Mouse (Mus musculus) intestine, embryonic 15.5 days (tissue): ENCODE data around the gene Tmem86a. TPM values are rescaled to one million over a fixed set of nuclear protein-coding genes. Genes with fewer than 3 reads are reported as not detected.
A peak's percentile ranks its signal among the peaks of the same experiment; 100 is the strongest.

Experiments used
- ATAC-seq: fragments of 200-750 bp; cut with Nextera tagmentation; 2 replicates; pipeline ENCODE4 v1.8.0; 2017; ENCODE audit warnings: moderate TSS enrichment, moderate library complexity
- H3K27ac ChIP-seq: fragments of 300-500 bp; sonication (generic); 2 replicates; pipeline ENCODE4 v1.5.1; 2015; ENCODE audit warnings: mild to moderate bottlenecking, inconsistent platforms
- H3K27me3 ChIP-seq: fragments of 300-500 bp; sonication (generic); replicated peaks from 2 replicates; pipeline ENCODE4 v1.6.1; 2015; ENCODE audit warnings: inconsistent platforms
- H3K36me3 ChIP-seq: fragments of 300-500 bp; sonication (generic); 2 replicates; pipeline ENCODE4 v1.6.1; 2015; ENCODE audit warnings: inconsistent platforms
- H3K4me1 ChIP-seq: fragments of 300-500 bp; sonication (generic); replicated peaks from 2 replicates; pipeline ENCODE4 v1.6.1; 2015; ENCODE audit warnings: inconsistent platforms
- H3K4me2 ChIP-seq: fragments of 300-500 bp; sonication (generic); replicated peaks from 2 replicates; pipeline ENCODE4 v1.6.1; 2015; ENCODE audit warnings: mild to moderate bottlenecking, inconsistent platforms
- H3K4me3 ChIP-seq: fragments of 300-500 bp; sonication (generic); replicated peaks from 2 replicates; pipeline ENCODE4 v1.5.1; 2015; ENCODE audit warnings: inconsistent platforms
- H3K9ac ChIP-seq: fragments of 300-500 bp; sonication (generic); 2 replicates; pipeline ENCODE4 v1.6.1; 2015; ENCODE audit warnings: inconsistent platforms
- H3K9me3 ChIP-seq: fragments of 300-500 bp; sonication (generic); 2 replicates; pipeline ENCODE4 v1.6.1; 2016; ENCODE audit warnings: inconsistent platforms
- WGBS: fragments of 180-500 bp; shearing (Covaris S2); methylation state at CpG from one replicate; pipeline ENCODE4 v1.1.7; 2015; 5-methylcytosine and 5-hydroxymethylcytosine counted together
- polyA plus RNA-seq: library from polyadenylated mRNA; unstranded; fragments of >200 nt; fragmentation: Nextera tagmentation; extraction: Ambion mirVana; gene quantifications from 2 replicates; pipeline ENCODE4 v1.2.1, GENCODE M21; 2015

Gene Tmem86a
- polyA plus RNA-seq, 1 experiment from 2014 or later, result 48.8 TPM

DNA sequence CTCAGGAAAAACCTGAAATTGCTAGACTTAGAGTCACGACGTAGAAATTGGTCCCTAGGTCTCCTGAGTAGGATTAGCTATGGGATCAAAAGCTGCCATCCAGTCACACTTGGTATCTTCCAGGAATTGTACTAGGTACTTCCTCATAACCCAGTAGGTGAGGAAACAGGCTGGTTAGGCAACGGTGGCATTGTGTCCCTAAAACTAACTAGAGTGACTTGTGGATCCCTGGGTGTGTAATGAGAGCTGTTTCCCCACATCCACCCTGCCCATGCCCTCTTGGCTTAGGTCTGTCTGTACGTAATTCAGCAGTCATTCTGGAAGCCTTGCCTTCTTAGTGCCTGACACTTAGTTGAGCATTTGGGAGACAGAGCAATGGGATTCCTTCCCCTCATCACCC is 5.9 kb downstream of the Tmem86a start:
- peaks cover 16% of the 10 kb centered on the region for H3K4me1 ChIP-seq
- no peak overlapping the region for H3K9ac ChIP-seq
- no peaks in the 10 kb centered on the region for H3K27me3 ChIP-seq
- H3K27ac ChIP-seq, result no peak overlapping the region
- H3K4me3 ChIP-seq, result no peak overlapping the region
- no peak overlapping the region for H3K4me2 ChIP-seq
- H3K9me3 ChIP-seq, result no peaks in the 10 kb centered on the region
- H3K36me3 ChIP-seq, result 0 out of 2 replicates have a peak, but pooled peaks cover 8% of the 10 kb centered on the region
- ATAC-seq, result no peak
- 81% methylated on average over 4 of the region's 4 CpGs for WGBS

GRCm38 (mm10) chr7:47059339-47059738 is 8.9 kb downstream of the Tmem86a start:
- no peak overlapping the region for H3K4me2 ChIP-seq
- H3K9me3 ChIP-seq, result no peaks in the 10 kb centered on the region
- peak; percentile 78 for ATAC-seq
- H3K4me1 ChIP-seq, result no peaks in the 10 kb centered on the region
- no peaks in the 10 kb centered on the region for H3K36me3 ChIP-seq
- H3K9ac ChIP-seq, result no peak overlapping the region; the same call in 1 of the 2 replicates
- H3K4me3 ChIP-seq, result no peak overlapping the region
- H3K27me3 ChIP-seq, result no peaks in the 10 kb centered on the region
- WGBS, result 47% methylated on average over 7 of the region's 7 CpGs
- H3K27ac ChIP-seq, result peak overlapping the region; percentile 66

GRCm38 (mm10) chr7:47061560-47061959 is 11.2 kb downstream of the Tmem86a start:
- no peaks in the 10 kb centered on the region for H3K9me3 ChIP-seq
- WGBS, result 84% methylated on average over 5 of the region's 5 CpGs
- H3K4me2 ChIP-seq, result 0 out of 2 replicates have a peak overlapping the region, but pooled peaks have one; percentile 36
- no peak overlapping the region for H3K4me3 ChIP-seq
- ATAC-seq, result no peak
- H3K27me3 ChIP-seq, result no peaks in the 10 kb centered on the region
- no peaks in the 10 kb centered on the region for H3K36me3 ChIP-seq
- no peak overlapping the region for H3K27ac ChIP-seq
- no peaks in the 10 kb centered on the region for H3K4me1 ChIP-seq
- no peak overlapping the region for H3K9ac ChIP-seq

- no peak overlapping the region for H3K4me2 ChIP-seq
- no peaks in the 10 kb centered on the region for H3K36me3 ChIP-seq
- no peak for ATAC-seq
- H3K27me3 ChIP-seq, result no peaks in the 10 kb centered on the region
- H3K4me3 ChIP-seq, result no peak overlapping the region
- no peaks in the 10 kb centered on the region for H3K4me1 ChIP-seq
- WGBS, result 81% methylated on average over 3 of the region's 3 CpGs
- H3K27ac ChIP-seq, result no peak overlapping the region
- no peak overlapping the region for H3K9ac ChIP-seq
- H3K9me3 ChIP-seq, result no peaks in the 10 kb centered on the region
These were observed 16.5 kb downstream of the Tmem86a start for GRCm38 (mm10) chr7:47066942-47067341.

GRCm38 (mm10) chr7:47067879-47068278 is 17.5 kb downstream of the Tmem86a start:
- H3K9ac ChIP-seq, result no peak overlapping the region
- no peaks in the 10 kb centered on the region for H3K9me3 ChIP-seq
- H3K4me1 ChIP-seq, result peaks cover 2% of the 10 kb centered on the region
- H3K36me3 ChIP-seq, result no peaks in the 10 kb centered on the region
- H3K27me3 ChIP-seq, result no peaks in the 10 kb centered on the region
- H3K4me3 ChIP-seq, result no peak overlapping the region
- H3K27ac ChIP-seq, result no peak overlapping the region
- H3K4me2 ChIP-seq, result no peak overlapping the region
- ATAC-seq, result no peak
- WGBS, result 66% methylated on average over 5 of the region's 5 CpGs

DNA sequence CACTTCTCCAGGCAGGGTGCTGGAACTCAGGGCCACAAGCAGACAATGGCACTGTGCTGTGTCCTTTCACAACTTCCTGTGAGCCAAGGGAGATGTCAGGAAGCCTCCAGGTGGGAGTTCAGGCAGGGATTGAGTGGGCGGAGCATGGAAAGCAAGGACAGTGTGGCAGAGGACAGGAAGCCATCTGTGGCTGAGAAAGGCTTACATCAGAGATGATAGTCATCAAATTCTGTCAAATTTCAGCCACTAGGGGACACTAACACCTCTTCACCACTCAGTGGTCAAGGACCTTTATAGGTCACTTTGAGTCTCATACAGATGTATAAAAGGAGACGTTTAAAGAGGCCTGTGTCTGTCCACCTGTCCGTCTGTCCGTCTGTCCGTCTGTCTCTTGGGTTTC is 22.1 kb downstream of the Tmem86a start:
- Histone ChIP-seq H3K27ac (no peak overlapping the region), H3K9ac (no peak overlapping the region), H3K4me3 (no peak overlapping the region), H3K36me3 (no peaks in the 10 kb centered on the region), H3K4me1 (peaks cover 16% of the 10 kb centered on the region), H3K27me3 (no peaks in the 10 kb centered on the region), H3K4me2 (no peak overlapping the region), H3K9me3 (no peaks in the 10 kb centered on the region)
- 76% methylated on average over 5 of the region's 5 CpGs for WGBS
- ATAC-seq, result no peak

DNA sequence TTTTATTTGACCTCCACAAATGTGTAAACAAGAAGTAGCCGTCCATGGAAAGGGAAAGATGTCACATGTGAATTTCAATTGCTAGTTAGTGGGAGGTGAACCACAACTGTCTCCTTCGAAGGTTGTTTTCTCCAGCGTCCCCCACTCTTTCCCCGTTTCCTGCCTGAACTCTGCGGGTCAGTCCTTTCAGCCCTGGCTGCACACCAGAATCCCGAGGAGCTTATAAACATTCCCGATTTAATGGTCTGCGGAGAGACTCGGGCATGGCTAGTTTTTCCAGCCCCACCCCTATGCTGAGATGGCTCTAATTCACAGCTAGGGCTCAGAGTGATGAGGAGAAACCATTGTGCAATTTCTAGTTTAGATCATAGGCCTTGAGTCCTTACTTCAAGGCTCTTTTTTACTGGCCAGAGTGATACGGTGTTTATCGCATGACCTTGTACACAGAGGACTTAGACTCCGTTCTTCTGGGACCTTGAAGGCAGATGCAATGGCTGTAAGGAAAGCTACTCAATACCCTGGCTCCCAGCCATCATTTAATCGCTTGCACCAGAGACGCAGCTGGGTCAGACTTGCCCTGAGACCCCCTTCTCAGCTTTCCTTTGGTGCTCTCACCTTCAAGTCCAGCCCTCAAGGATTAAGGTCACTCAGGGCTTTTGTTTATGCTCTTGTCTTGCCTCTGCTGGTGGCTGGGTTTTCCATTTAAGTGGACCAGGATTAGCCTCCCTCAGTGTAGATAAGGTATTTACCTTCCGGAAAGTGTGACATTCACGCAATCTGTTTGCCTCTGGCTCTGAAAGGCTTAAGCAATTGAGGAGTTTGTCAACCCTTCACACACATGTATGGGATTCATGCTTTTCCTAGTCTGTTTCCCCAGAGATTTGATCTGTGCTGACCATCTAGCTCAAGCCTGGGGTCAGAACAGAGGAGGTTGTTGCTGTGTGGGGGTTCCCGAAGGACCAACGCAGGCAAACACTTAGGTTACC is 23.4 kb downstream of the Tmem86a start:
- H3K36me3 ChIP-seq, result no peaks in the 10 kb centered on the region
- WGBS, result 32% methylated on average over 18 of the region's 18 CpGs
- H3K4me2 ChIP-seq, result no peak overlapping the region; the same call in 1 of the 2 replicates
- H3K27ac ChIP-seq, result peak overlapping the region; percentile 44; the same call in 1 of the 2 replicates
- peaks cover 16% of the 10 kb centered on the region for H3K4me1 ChIP-seq
- no peaks in the 10 kb centered on the region for H3K9me3 ChIP-seq
- peak; percentile 53 for ATAC-seq
- H3K4me3 ChIP-seq, result no peak overlapping the region
- H3K27me3 ChIP-seq, result no peaks in the 10 kb centered on the region
- no peak overlapping the region for H3K9ac ChIP-seq

DNA sequence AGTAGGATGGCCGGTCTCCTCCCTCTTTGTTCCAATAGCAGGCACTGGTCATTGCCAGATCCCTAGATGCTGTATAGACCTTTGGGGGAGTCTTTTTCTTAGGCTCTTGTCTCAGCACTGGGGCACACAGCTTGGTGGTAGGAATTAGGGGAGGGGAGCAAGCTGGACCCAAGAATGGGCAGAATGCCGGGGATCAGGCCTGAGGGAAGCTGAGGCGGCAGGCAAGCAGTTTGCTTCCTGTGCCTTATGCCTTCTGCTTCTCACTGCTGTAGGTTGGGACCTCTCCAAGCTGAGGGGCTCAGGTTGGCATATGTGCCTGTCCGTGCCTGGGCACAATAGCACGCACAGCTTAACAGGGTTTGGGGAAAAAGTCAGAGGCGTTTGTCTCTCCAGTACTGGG is 25.8 kb downstream of the Tmem86a start:
- 94% methylated on average over 6 of the region's 6 CpGs for WGBS
- H3K9ac ChIP-seq, result no peak overlapping the region
- peaks cover 20% of the 10 kb centered on the region for H3K4me1 ChIP-seq
- no peak overlapping the region for H3K4me3 ChIP-seq
- ATAC-seq, result no peak
- H3K27me3 ChIP-seq, result no peaks in the 10 kb centered on the region
- no peak overlapping the region for H3K27ac ChIP-seq
- no peaks in the 10 kb centered on the region for H3K9me3 ChIP-seq
- no peaks in the 10 kb centered on the region for H3K36me3 ChIP-seq
- no peak overlapping the region for H3K4me2 ChIP-seq

- Histone ChIP-seq H3K4me3 (no peak overlapping the region), H3K9ac (no peak overlapping the region), H3K36me3 (no peaks in the 10 kb centered on the region), H3K4me2 (no peak overlapping the region), H3K4me1 (peaks cover 20% of the 10 kb centered on the region), H3K27ac (no peak overlapping the region), H3K27me3 (no peaks in the 10 kb centered on the region), H3K9me3 (no peaks in the 10 kb centered on the region)
- no peak for ATAC-seq
- WGBS, result 75% methylated on average over 3 of the region's 3 CpGs
These were observed 26.3 kb downstream of the Tmem86a start for GRCm38 (mm10) chr7:47076729-47077128.

GRCm38 (mm10) chr7:47077451-47077850 is 27.1 kb downstream of the Tmem86a start:
- no peak for ATAC-seq
- Histone ChIP-seq H3K4me3 (no peak overlapping the region), H3K9me3 (no peaks in the 10 kb centered on the region), H3K4me1 (peaks cover 20% of the 10 kb centered on the region), H3K27me3 (no peaks in the 10 kb centered on the region), H3K9ac (no peak overlapping the region), H3K4me2 (no peak overlapping the region), H3K27ac (no peak overlapping the region), H3K36me3 (no peaks in the 10 kb centered on the region)
- 69% methylated on average over 8 of the region's 8 CpGs for WGBS

GRCm38 (mm10) chr7:47080868-47081267 is 30.5 kb downstream of the Tmem86a start:
- Histone ChIP-seq H3K4me1 (peaks cover 4% of the 10 kb centered on the region; the same call in 1 of the 2 replicates), H3K36me3 (no peaks in the 10 kb centered on the region), H3K9me3 (no peaks in the 10 kb centered on the region), H3K27me3 (no peaks in the 10 kb centered on the region), H3K4me2 (no peak overlapping the region), H3K27ac (no peak overlapping the region), H3K4me3 (no peak overlapping the region), H3K9ac (no peak overlapping the region)
- 0 out of 2 replicates have a peak, but pooled peaks have one; percentile 13 for ATAC-seq
- WGBS, result 57% methylated on average over 3 of the region's 3 CpGs

- Histone ChIP-seq H3K4me2 (no peak overlapping the region), H3K27ac (no peak overlapping the region), H3K9ac (no peak overlapping the region), H3K9me3 (no peaks in the 10 kb centered on the region), H3K4me3 (no peak overlapping the region), H3K4me1 (peaks cover 4% of the 10 kb centered on the region; the same call in 1 of the 2 replicates), H3K36me3 (no peaks in the 10 kb centered on the region), H3K27me3 (no peaks in the 10 kb centered on the region)
- peak; percentile 69 for ATAC-seq
- WGBS, result 28% methylated on average over 6 of the region's 6 CpGs
These were observed 30.9 kb downstream of the Tmem86a start for GRCm38 (mm10) chr7:47081277-47081676.
